Mouse (Mus musculus) hindbrain, embryonic 16.5 days (tissue): Measurements from ENCODE around the gene Zbtb24. TPM values are rescaled to one million over a fixed set of nuclear protein-coding genes. Genes with fewer than 3 reads are reported as not detected.

Experiments
- ATAC-seq: fragments of 200-750 bp; cut with Nextera tagmentation; 2 replicates; pipeline ENCODE4 v1.8.0; 2017; ENCODE audit warnings: moderate TSS enrichment, moderate library complexity
- H3K27ac ChIP-seq: fragments of 300-500 bp; sonication (generic); 2 replicates; pipeline ENCODE4 v1.5.1; 2014; ENCODE audit warnings: low read depth, mild to moderate bottlenecking, control low read depth, low read length, moderate library complexity
- H3K27me3 ChIP-seq: fragments of 300-500 bp; sonication (generic); replicated peaks from 2 replicates; pipeline ENCODE4 v1.6.1; 2014; ENCODE audit warnings: low read length; ENCODE audit not compliant: control insufficient read depth, insufficient read depth
- H3K36me3 ChIP-seq: fragments of 300-500 bp; sonication (generic); 2 replicates; pipeline ENCODE4 v1.6.1; 2014; ENCODE audit warnings: mild to moderate bottlenecking, low read length, moderate library complexity, mixed read lengths; ENCODE audit not compliant: control insufficient read depth, insufficient read depth
- H3K4me1 ChIP-seq: fragments of 300-500 bp; sonication (generic); 2 replicates; pipeline ENCODE4 v1.6.1; 2014; ENCODE audit warnings: low read depth, low read length; ENCODE audit not compliant: control insufficient read depth, insufficient read depth
- H3K4me2 ChIP-seq: fragments of 300-500 bp; sonication (generic); 2 replicates; pipeline ENCODE4 v1.6.1; 2014; ENCODE audit warnings: mild to moderate bottlenecking, low read length, control low read depth, moderate library complexity
- H3K4me3 ChIP-seq: fragments of 300-500 bp; sonication (generic); 2 replicates; pipeline ENCODE4 v1.5.1; 2014; ENCODE audit warnings: mild to moderate bottlenecking, low read length, control low read depth, moderate library complexity
- H3K9ac ChIP-seq: fragments of 300-500 bp; sonication (generic); 2 replicates; pipeline ENCODE4 v1.6.1; 2014; ENCODE audit warnings: low read depth, mild to moderate bottlenecking, control low read depth, low read length, moderate library complexity
- H3K9me3 ChIP-seq: fragments of 300-500 bp; sonication (generic); 2 replicates; pipeline ENCODE4 v1.6.1; 2014; ENCODE audit warnings: mild to moderate bottlenecking, low read length, moderate library complexity; ENCODE audit not compliant: control insufficient read depth
- WGBS: fragments of 180-500 bp; shearing (Covaris S2); extraction: QIAGEN DNeasy Blood & Tissue Kit; methylation state at CpG from one replicate; pipeline ENCODE4 v1.1.7; 2014; 5-methylcytosine and 5-hydroxymethylcytosine counted together
- polyA plus RNA-seq: library from polyadenylated mRNA; unstranded; fragments of >200 nt; fragmentation: Nextera tagmentation; extraction: Ambion mirVana; gene quantifications from 2 replicates; pipeline ENCODE4 v1.2.1, GENCODE M21; 2015

The Zbtb24 gene
- polyA plus RNA-seq, 1 experiment from 2014 or later = 16.9 TPM

GRCm38 (mm10) chr10:41459990-41460389 lies 9.8 kb downstream of the Zbtb24 start:
- Histone ChIP-seq H3K36me3 (peaks cover 15% of the 10 kb centered on the region), H3K27ac (no peak overlapping the region; the same call in 1 of the 2 replicates), H3K4me2 (no peak overlapping the region), H3K4me1 (no peaks in the 10 kb centered on the region), H3K27me3 (no peaks in the 10 kb centered on the region), H3K9ac (no peak overlapping the region), H3K4me3 (no peak overlapping the region), H3K9me3 (no peaks in the 10 kb centered on the region)
- ATAC-seq = no peak
- WGBS = 76% methylated on average over 4 of the region's 4 CpGs

GRCm38 (mm10) chr10:41460501-41460900 lies 10.3 kb downstream of the Zbtb24 start:
- H3K27ac ChIP-seq = no peak overlapping the region
- WGBS = 28% methylated on average over 2 of the region's 2 CpGs
- no peak overlapping the region for H3K4me2 ChIP-seq
- H3K4me3 ChIP-seq = no peak overlapping the region
- ATAC-seq = no peak
- no peaks in the 10 kb centered on the region for H3K27me3 ChIP-seq
- no peaks in the 10 kb centered on the region for H3K9me3 ChIP-seq
- no peak overlapping the region for H3K9ac ChIP-seq
- peaks cover 17% of the 10 kb centered on the region for H3K36me3 ChIP-seq
- H3K4me1 ChIP-seq = no peaks in the 10 kb centered on the region

GRCm38 (mm10) chr10:41461057-41461722 lies 11.0 kb downstream of the Zbtb24 start:
- 84% methylated on average over 3 of the region's 3 CpGs for WGBS
- Histone ChIP-seq H3K4me3 (no peak overlapping the region), H3K36me3 (peaks cover 12% of the 10 kb centered on the region), H3K9ac (0 out of 2 replicates have a peak overlapping the region, but pooled peaks have one; percentile 9), H3K27me3 (no peaks in the 10 kb centered on the region), H3K9me3 (no peaks in the 10 kb centered on the region), H3K4me1 (no peaks in the 10 kb centered on the region), H3K4me2 (no peak overlapping the region), H3K27ac (no peak overlapping the region)
- ATAC-seq = peak; percentile 32; the same call in 1 of the 2 replicates

GRCm38 (mm10) chr10:41464401-41464955 lies 14.3 kb downstream of the Zbtb24 start:
- peak; percentile 79 for ATAC-seq
- no peaks in the 10 kb centered on the region for H3K9me3 ChIP-seq
- H3K9ac ChIP-seq = no peak overlapping the region
- H3K4me2 ChIP-seq = no peak overlapping the region
- peak overlapping the region; percentile 47 for H3K27ac ChIP-seq
- H3K4me3 ChIP-seq = no peak overlapping the region
- no peaks in the 10 kb centered on the region for H3K4me1 ChIP-seq
- no peaks in the 10 kb centered on the region for H3K27me3 ChIP-seq
- H3K36me3 ChIP-seq = peaks cover 7% of the 10 kb centered on the region; the same call in 1 of the 2 replicates
- 30% methylated on average over 15 of the region's 15 CpGs for WGBS

GRCm38 (mm10) chr10:41467325-41467724 lies 17.1 kb downstream of the Zbtb24 start:
- Histone ChIP-seq H3K4me2 (no peak overlapping the region), H3K9me3 (no peaks in the 10 kb centered on the region), H3K4me3 (no peak overlapping the region), H3K9ac (no peak overlapping the region), H3K4me1 (no peaks in the 10 kb centered on the region), H3K27me3 (no peaks in the 10 kb centered on the region), H3K27ac (no peak overlapping the region), H3K36me3 (peaks cover 7% of the 10 kb centered on the region; the same call in 1 of the 2 replicates)
- no peak for ATAC-seq
- 27% methylated on average over 6 of the region's 6 CpGs for WGBS

GRCm38 (mm10) chr10:41470693-41471092 lies 20.5 kb downstream of the Zbtb24 start:
- H3K4me2 ChIP-seq = no peak overlapping the region
- H3K9me3 ChIP-seq = no peaks in the 10 kb centered on the region
- no peak for ATAC-seq
- WGBS = 86% methylated on average over 3 of the region's 3 CpGs
- no peaks in the 10 kb centered on the region for H3K27me3 ChIP-seq
- no peaks in the 10 kb centered on the region for H3K36me3 ChIP-seq
- H3K9ac ChIP-seq = no peak overlapping the region
- H3K4me3 ChIP-seq = no peak overlapping the region
- no peak overlapping the region for H3K27ac ChIP-seq
- H3K4me1 ChIP-seq = peaks cover under 1% of the 10 kb centered on the region

GRCm38 (mm10) chr10:41472534-41472933 lies 22.4 kb downstream of the Zbtb24 start:
- no peak overlapping the region for H3K9ac ChIP-seq
- no peaks in the 10 kb centered on the region for H3K9me3 ChIP-seq
- H3K4me3 ChIP-seq = no peak overlapping the region
- H3K36me3 ChIP-seq = no peaks in the 10 kb centered on the region
- H3K4me2 ChIP-seq = no peak overlapping the region
- H3K4me1 ChIP-seq = peaks cover 19% of the 10 kb centered on the region
- ATAC-seq = no peak
- no peaks in the 10 kb centered on the region for H3K27me3 ChIP-seq
- H3K27ac ChIP-seq = no peak overlapping the region

GRCm38 (mm10) chr10:41472962-41473481 lies 22.8 kb downstream of the Zbtb24 start:
- Histone ChIP-seq H3K4me3 (no peak overlapping the region), H3K27me3 (no peaks in the 10 kb centered on the region), H3K9ac (no peak overlapping the region), H3K4me2 (no peak overlapping the region), H3K36me3 (no peaks in the 10 kb centered on the region), H3K9me3 (no peaks in the 10 kb centered on the region), H3K27ac (no peak overlapping the region), H3K4me1 (peaks cover 19% of the 10 kb centered on the region)
- ATAC-seq = no peak
- WGBS = 77% methylated on average over 5 of the region's 5 CpGs

- H3K9ac ChIP-seq = no peak overlapping the region
- H3K27me3 ChIP-seq = no peaks in the 10 kb centered on the region
- H3K36me3 ChIP-seq = no peaks in the 10 kb centered on the region
- no peaks in the 10 kb centered on the region for H3K9me3 ChIP-seq
- no peak for ATAC-seq
- H3K4me3 ChIP-seq = no peak overlapping the region
- no peak overlapping the region for H3K27ac ChIP-seq
- H3K4me1 ChIP-seq = peaks cover 19% of the 10 kb centered on the region
- WGBS = 87% methylated on average over 6 of the region's 6 CpGs
- no peak overlapping the region for H3K4me2 ChIP-seq
Observed at GRCm38 (mm10) chr10:41473782-41474468, 23.7 kb downstream of the Zbtb24 start.
